Mouse (Mus musculus): ENCODE measurements around the gene Ddx17.

The Ddx17 gene

GRCm38 (mm10) chr15:79546410-79547288, at the start of gene Ddx17:
Gene Ddx17 (minus strand): TSS chr15:79546741.
- peak; percentile 93 to 98 for DNase-seq (ENCODE audit: low spot score in 2 of 2)

- DNase-seq (ENCODE audit: low spot score in 2 of 2) = no peak
These were observed 35.0 kb upstream of the Ddx17 start for GRCm38 (mm10) chr15:79581581-79581980.

GRCm38 (mm10) chr15:79577671-79578426, 31.3 kb upstream of the Ddx17 start:
- DNase-seq (ENCODE audit: low spot score in 2 of 2) = no peak

GRCm38 (mm10) chr15:79576947-79577346, 30.4 kb upstream of the Ddx17 start:
- no peak for DNase-seq (ENCODE audit: low spot score in 2 of 2)

GRCm38 (mm10) chr15:79575543-79576222, 29.1 kb upstream of the Ddx17 start:
- no peak for DNase-seq (ENCODE audit: low spot score in 2 of 2)

- DNase-seq (ENCODE audit: low spot score in 2 of 2) = no peak
These were observed 15.9 kb upstream of the Ddx17 start for GRCm38 (mm10) chr15:79562417-79562816.

GRCm38 (mm10) chr15:79559649-79560048, 13.1 kb upstream of the Ddx17 start:
- no peak for DNase-seq (ENCODE audit: low spot score in 2 of 2)

GRCm38 (mm10) chr15:79552566-79552965, 6.0 kb upstream of the Ddx17 start:
- no peak for DNase-seq (ENCODE audit: low spot score in 2 of 2)

GRCm38 (mm10) chr15:79548226-79548625, 1.7 kb upstream of the Ddx17 start:
- DNase-seq (ENCODE audit: low spot score in 2 of 2) = no peak

GRCm38 (mm10) chr15:79547289-79547820, 814 bp upstream of the Ddx17 start:
- no peak for DNase-seq (ENCODE audit: low spot score in 2 of 2)

GRCm38 (mm10) chr15:79545921-79546399, 581 bp downstream of the Ddx17 start:
- DNase-seq (ENCODE audit: low spot score in 2 of 2) = peak; percentile 78 to 80

GRCm38 (mm10) chr15:79545496-79545895, 1.0 kb downstream of the Ddx17 start:
- no peak for DNase-seq (ENCODE audit: low spot score in 2 of 2)

- DNase-seq (ENCODE audit: low spot score in 2 of 2) = no peak
These were observed 2.6 kb downstream of the Ddx17 start for GRCm38 (mm10) chr15:79543968-79544367.

- DNase-seq (ENCODE audit: low spot score in 2 of 2) = no peak
These were observed 12.7 kb downstream of the Ddx17 start for GRCm38 (mm10) chr15:79533796-79534195.

- no peak for DNase-seq (ENCODE audit: low spot score in 2 of 2)
These were observed 16.6 kb downstream of the Ddx17 start for GRCm38 (mm10) chr15:79529935-79530334.

GRCm38 (mm10) chr15:79527991-79528639, 18.4 kb downstream of the Ddx17 start:
- DNase-seq (ENCODE audit: low spot score in 2 of 2) = no peak

GRCm38 (mm10) chr15:79527192-79527591, 19.3 kb downstream of the Ddx17 start:
- no peak for DNase-seq (ENCODE audit: low spot score in 2 of 2)

GRCm38 (mm10) chr15:79525979-79526768, 20.4 kb downstream of the Ddx17 start:
- DNase-seq (ENCODE audit: low spot score in 2 of 2) = peak; percentile 71 to 74

GRCm38 (mm10) chr15:79525564-79525963, 21.0 kb downstream of the Ddx17 start:
- DNase-seq (ENCODE audit: low spot score in 2 of 2) = no peak

Measured in heart, adult 9 months (tissue).